Mouse (Mus musculus): Measurements from ENCODE around the gene Adam12.

Adam12 gene

DNA sequence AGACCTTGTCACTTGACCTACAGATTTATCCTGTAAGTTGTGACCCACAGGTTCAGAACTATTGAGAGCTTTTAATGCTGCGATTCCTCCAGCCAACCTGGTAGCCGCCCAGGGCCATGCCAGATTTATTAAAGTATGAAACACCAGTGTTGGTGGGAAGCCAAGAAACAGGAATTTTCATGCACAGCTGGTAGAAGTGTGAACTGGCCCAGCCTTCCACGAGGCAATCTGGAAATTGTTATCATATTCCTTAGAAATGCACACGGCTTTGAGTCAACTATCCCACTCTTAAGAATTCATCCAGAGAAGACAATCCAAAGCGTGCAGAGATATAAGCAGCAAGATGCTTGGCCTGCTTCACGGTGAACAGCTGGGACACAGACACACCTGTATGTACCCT lies 82.6 kb downstream of the Adam12 start:
- no peak for DNase-seq

- DNase-seq, result no peak
Observed at GRCm38 (mm10) chr7:134147561-134147960, 84.4 kb downstream of the Adam12 start.

DNA sequence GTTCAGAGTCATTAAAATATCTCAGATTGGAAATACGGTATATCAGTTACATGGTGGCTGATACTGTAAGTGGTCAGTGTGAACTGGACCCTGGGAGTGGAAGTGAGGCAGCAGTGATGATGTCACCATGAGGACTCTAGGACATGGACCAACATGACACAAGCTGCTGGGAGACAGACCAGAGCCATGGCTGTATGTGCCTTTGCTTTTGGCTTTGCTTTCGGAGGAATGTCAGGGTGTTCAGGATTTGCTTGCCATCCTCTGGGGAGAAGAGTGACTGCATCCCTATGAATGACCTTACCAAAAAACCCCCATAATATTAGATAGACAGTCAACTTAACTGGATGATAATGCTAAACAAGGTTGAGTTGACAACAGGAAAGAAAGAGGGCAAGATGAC lies 85.1 kb downstream of the Adam12 start:
- no peak for DNase-seq

DNA sequence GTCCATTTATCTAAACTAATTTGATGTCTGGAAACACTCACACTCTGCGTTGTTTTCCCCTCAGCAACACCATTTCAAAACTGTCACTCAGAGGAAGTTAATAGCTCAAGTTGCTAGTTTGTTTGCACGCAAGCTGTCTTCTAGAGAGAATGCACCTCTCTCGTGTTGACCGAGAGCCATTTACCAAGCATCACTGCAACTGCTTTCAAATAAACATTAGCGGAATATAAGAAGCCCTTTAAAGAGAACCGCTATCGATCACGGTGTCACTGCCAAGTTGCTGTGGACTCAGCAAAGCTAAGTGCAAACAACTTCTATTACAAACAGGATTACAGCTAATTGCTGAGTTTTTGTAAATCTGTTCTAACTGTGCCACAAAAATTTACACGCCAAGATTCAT lies 87.8 kb downstream of the Adam12 start:
- no peak for DNase-seq

- no peak for DNase-seq
Observed at GRCm38 (mm10) chr7:134139291-134139949, 92.5 kb downstream of the Adam12 start.

GRCm38 (mm10) chr7:134132323-134132722 lies 99.6 kb downstream of the Adam12 start:
- DNase-seq, result no peak

GRCm38 (mm10) chr7:134128087-134128522 lies 103.8 kb downstream of the Adam12 start:
- peak in 1 of 2 experiments; percentile 16 for DNase-seq

GRCm38 (mm10) chr7:134121397-134121796 lies 110.5 kb downstream of the Adam12 start:
- DNase-seq, result no peak

DNA sequence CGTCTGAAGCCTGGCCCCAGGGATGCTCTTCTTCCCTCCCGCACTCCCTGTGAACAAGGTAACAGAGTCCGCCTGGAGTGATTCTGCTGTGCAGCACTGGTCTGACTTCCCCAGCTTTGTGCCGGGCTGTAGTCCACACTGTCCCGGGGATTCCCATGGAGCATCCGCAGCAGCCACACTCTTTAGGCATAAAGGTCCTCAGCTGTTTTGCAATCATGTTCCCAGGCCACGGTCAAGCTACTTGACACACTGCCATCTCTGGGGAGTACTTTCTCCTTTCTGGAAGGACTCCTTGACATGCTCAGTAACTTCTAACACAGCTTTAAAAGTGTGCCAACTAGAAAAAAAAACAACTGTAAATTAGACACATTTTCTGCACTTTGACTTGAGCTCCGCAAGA lies 116.5 kb downstream of the Adam12 start:
- no peak for DNase-seq

GRCm38 (mm10) chr7:134114311-134115188 lies 117.4 kb downstream of the Adam12 start:
- DNase-seq, result peak in 1 of 2 experiments; percentile 26

DNA sequence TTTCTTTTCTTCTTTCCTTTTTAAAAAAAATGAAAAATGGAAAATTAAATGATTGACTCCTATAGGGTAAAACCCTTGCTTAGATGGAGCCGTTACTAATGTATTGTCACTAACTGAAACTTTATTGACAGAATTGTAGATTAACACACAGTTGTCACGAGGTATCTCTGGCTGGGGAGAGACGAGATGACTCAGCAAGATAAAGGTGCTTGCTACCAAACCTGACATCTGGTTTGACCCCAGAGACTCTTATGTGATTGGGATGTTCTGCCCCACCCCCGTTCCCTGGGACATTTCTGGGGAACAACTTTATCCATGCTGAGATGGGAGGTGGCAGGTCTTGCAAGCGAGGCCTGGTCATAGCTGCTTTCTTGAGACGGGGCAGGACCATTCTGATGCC lies 118.1 kb downstream of the Adam12 start:
- DNase-seq, result no peak

GRCm38 (mm10) chr7:134110116-134110515 lies 121.8 kb downstream of the Adam12 start:
- DNase-seq, result no peak

- no peak for DNase-seq
Observed at GRCm38 (mm10) chr7:134107849-134108248, 124.1 kb downstream of the Adam12 start.

GRCm38 (mm10) chr7:134099010-134099409 lies 132.9 kb downstream of the Adam12 start:
- DNase-seq, result no peak

DNA sequence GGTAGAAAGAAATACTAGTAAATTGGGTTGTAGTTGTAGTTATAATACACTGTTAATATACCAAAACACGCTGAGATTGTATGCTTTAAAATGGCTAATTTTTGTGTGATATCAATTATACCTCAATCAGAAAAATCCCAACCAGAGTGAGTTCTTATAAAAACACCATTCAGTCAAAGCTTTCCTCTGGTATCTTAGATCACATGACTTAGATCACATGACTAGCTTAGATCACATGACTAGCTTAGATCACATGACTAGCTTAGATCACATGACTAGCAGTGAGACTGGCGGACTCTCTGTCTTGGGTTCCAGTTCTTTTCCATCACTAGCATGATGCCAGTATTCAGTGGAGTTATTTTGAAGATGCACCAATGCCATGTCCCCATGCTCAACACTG lies 134.1 kb downstream of the Adam12 start:
- DNase-seq, result no peak

DNA sequence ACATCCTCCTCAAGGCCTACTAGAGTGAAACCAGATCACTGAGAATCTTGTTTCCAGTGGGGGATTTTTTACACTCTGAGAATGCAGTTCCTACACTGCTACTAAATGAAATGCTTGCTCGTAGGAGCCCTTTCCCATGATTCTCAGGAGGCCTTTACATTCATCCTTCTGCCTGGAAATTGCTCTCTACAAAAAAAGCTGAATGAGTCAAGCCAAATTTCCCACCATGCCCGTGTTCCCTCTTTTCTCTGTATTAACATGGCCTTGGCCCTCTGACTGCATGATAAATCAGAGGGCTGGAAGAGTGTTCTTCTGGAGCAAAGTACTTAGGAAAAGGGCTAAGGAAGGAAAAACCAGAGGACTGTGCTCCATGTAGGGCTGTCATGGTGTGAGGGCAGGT lies 138.1 kb downstream of the Adam12 start:
- DNase-seq, result no peak

DNA sequence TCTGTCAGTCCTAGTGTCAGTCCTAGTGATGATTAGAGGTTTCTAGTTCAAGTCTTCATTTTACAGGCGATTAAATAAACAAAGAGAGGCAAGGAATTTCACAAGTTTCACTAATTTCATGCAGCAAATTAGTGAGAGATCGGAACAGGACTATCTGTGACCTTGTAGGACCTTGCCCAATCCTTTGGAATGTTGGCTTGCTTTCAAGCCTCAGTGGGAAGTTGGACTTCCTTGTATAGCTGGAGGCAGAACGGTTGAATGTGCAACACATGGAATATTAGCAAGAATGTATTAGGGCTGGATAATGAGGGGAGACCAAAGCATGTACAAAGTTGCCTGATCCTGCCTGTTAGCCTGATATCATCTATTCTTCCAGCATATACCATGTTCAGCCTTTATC lies 141.2 kb downstream of the Adam12 start:
- peak in 1 of 2 experiments; percentile 24 for DNase-seq

DNA sequence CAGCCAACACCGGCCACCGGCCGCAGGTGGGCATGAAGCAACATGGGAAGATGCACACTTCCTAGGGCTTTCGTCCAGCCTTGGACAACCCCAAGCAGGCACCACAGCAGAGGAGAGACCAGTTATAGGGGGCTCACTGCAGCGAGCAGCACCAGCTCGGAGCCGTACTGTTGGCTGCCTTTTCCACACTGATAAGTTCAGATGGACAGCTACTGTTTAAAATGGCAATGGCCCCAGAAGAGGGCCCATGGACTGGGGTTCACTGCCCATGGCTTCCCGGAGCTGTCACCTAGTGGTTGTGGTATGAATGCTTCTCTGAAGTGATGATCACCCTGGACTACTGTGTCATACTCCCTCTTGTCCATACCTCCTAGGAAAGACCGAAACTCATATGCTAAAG lies 141.7 kb downstream of the Adam12 start:
- no peak for DNase-seq

DNA sequence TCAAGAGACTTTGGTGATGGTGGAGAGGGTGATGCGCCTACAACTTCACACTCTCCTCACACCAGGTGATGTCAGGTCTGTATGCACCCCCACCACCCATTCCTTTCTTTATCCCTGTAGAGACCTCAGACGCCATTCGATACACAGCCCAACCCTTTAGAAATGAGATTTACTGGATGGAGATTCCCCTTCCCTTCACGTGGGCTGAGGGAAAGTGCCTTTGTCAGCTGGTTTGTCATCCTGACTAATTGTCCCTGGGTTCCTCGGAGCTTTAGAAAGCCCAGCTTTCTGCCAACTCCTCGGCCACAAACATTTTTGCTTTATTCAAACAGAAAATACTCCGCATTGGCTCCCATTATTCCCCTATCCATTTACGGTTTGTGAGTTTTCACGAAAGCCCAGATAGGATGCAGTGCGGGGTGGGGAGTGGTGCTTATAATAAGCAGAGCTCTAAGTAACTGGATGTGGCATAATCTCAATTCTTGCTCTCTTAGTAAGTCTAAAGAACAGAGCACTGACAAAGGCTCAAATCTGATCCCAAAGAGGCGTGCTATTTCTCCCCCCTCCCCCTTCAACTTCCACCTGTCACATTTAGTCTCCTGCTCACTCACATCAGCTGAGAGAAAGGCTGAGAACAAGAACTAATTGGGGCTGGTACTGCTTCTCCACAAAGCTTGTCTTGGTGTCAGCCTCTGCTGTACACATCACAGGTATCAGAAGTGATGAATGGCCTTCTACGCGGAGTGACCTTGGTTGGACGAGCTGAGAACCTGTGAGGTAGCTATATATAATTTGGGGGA lies 143.2 kb downstream of the Adam12 start:
- no peak for DNase-seq

- DNase-seq, result no peak
Observed at GRCm38 (mm10) chr7:134085396-134085795, 146.6 kb downstream of the Adam12 start.

- no peak for DNase-seq
Observed at GRCm38 (mm10) chr7:134084926-134085325, 147.0 kb downstream of the Adam12 start.

- peak; percentile 30 to 45 for DNase-seq
Observed at GRCm38 (mm10) chr7:134081307-134082072, 150.5 kb downstream of the Adam12 start.

All from cerebellum, postnatal 10 days (tissue).